Mouse (Mus musculus): ENCODE data around the gene Synj1. TPM values are rescaled to one million over a fixed set of nuclear protein-coding genes. Genes with fewer than 3 reads are reported as not detected.

Gene Synj1
- total RNA-seq, 2 experiments from 2014 or later: 28.7 to 48.6 TPM

GRCm38 (mm10) chr16:90955494-90955893 is 55.6 kb downstream of the Synj1 start:
- ATAC-seq (replicated peaks; ENCODE audit: low FRiP score, low TSS enrichment, poor library complexity, severe bottlenecking): no peak

DNA sequence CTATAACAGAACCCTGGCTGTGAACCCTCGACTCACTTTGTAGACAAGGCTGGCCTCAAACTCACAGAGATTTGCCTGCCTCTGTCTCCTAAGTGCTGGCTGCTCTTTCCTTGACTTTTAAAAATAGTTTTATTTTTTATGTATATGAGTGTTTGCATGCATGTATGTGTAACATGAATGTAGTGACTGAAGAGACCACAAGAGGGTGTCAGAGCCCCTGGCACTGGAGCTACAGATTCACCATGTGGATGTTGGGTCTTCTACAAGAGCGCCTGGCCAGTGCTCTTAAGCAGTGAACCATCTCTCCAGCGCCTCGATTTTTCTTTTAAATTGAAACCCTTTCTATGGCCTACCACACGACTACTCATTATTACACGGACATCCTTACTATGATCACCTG is 57.3 kb downstream of the Synj1 start:
- peak; percentile 74 for ATAC-seq (replicated peaks; ENCODE audit: low FRiP score, low TSS enrichment, poor library complexity, severe bottlenecking)

- no peak for ATAC-seq (replicated peaks; ENCODE audit: low FRiP score, low TSS enrichment, poor library complexity, severe bottlenecking)
These were observed 58.0 kb downstream of the Synj1 start for GRCm38 (mm10) chr16:90953147-90953546.

DNA sequence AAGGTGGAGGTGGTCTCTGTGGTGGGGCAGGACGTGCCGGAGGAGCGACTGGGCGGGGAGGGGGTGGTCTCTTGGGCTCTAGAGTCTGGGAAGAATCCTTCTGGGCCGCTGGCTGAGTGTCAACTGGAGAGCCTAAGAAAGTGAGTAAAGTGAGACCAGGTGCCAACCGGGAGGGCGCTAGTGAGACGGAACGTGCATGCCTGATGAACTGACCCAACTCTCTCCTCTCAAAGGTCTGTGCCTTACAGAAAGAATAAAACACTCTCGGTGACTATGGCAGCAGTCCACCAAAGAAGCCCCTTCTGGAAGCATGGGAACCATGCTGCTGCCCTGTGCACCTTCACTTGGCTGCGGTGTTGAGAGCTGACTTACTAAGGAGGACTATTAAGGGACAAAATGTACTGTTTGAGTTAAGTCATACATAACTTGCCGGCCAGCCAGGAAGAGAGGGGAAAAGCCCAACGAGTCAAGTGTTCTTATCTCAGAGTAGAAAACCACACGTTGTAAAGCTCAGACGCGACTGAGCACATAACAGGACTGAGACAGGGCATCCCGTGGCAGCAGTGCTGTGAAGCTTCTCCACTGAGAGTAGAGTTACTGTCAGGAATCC is 60.6 kb downstream of the Synj1 start:
- peak; percentile 58 for ATAC-seq (replicated peaks; ENCODE audit: low FRiP score, low TSS enrichment, poor library complexity, severe bottlenecking)

DNA sequence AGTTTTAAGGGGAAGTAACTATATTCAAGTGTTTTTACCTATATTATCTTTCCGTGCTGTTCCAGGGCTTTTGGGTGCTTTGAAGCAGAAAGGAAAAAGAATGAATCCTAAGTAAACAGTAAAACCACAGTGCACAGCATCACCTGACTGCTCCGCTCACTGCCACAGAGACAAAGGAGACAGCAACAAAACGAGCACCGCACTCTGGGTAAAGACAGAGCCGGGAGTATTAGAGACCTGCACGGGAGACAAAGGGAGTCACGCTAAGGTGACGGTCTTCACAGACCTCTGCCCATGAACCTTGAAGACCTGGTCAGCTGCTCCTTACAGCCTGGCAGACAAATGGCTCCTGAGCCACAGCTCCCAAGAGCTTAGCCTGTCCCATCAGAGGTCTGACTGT is 64.1 kb downstream of the Synj1 start:
- no peak for ATAC-seq (replicated peaks; ENCODE audit: low FRiP score, low TSS enrichment, poor library complexity, severe bottlenecking)

GRCm38 (mm10) chr16:90941246-90941645 is 69.9 kb downstream of the Synj1 start:
- ATAC-seq (replicated peaks; ENCODE audit: low FRiP score, low TSS enrichment, poor library complexity, severe bottlenecking): no peak

DNA sequence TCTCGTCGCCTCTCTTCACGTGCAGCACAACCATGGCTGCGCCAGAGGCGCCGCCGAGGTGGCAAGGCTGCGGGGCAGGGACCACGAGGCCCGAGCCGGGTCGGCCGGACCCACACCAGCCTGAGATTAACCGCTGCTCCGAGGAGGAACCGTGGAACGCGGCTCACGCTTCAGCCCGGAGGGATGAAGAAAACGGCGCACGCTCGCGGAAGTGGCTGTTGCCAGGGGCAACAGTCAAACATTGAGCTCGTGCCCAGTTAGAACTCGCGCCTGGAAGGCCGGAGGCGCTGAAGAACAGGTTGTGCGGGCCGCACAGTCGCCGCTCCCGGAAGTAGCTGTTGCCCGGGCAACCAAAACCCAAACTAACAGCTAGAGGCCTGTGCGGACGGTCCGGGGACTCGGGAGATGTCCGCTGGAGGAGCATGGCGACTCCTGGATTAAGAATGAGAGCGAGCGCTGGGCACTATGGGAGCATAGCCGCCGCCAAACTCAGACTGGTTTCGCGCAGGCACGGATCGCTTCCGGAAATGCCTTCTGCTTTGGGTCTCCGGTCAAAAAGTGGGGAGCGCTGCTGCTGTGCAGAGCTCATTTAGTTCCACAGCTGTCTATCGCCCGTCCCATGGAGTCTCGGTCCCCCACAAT is 76.3 kb downstream of the Synj1 start, which contains the start of gene Cfap298:
Gene Cfap298 (minus strand): TSS at position 428 of the 642 bp plus-strand sequence.
- peak; percentile 96 for ATAC-seq (replicated peaks; ENCODE audit: low FRiP score, low TSS enrichment, poor library complexity, severe bottlenecking)

DNA sequence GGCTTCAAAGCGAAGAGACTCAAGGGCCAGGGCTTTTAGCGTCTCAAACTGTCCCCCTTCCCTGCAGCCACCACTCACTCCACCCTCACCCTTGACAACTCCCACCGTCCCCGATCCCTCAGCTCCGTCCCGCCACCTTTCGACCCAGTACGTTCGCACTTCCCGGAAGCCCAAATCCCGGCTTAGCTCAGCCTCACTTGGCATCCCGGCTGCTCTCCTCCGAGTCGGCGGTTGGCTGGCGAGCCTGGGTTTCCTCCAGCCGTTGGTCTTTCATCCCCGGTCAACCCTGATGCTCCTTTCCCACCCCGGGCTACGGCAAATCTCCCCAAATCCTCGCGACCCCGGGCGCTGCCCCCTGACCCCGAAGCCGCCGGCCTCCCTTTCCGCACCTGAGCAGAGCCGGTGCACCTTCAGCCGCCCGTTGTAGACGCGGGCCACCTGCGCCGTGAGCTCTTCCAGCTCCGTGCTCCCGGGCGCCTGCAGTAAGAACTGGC is 76.9 kb downstream of the Synj1 start:
- peak; percentile 36; the same call in 1 of the 2 replicates for ATAC-seq (replicated peaks; ENCODE audit: low FRiP score, low TSS enrichment, poor library complexity, severe bottlenecking)

DNA sequence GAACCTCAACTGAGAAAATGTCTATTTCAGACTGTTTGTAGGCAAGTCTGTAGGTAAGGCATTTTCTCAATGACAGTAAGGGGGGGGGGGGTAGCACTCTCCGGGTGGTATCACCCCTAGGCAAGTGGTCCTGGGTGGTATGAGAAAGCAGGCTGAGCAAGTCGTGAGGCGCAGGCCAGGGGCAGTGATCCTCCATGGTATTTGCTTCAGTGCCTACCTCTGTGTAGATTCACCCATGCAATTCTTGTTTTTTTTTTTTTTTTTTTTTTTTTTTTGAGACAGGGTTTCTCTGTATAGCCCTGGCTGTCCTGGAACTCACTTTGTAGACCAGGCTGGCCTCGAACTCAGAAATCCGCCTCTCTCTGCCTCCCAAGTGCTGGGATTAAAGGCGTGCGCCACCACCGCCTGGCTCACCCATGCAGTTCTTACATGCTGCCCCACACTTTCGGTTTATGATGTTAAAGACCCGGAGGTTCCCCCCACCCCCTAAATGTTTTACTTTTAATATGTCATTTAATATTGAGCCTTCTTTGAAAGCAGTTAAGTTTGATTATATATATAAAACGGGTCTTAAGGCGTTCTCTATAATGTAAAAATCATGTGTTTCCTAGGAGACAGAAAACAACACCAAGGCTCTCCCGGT is 77.5 kb downstream of the Synj1 start:
- ATAC-seq (replicated peaks; ENCODE audit: low FRiP score, low TSS enrichment, poor library complexity, severe bottlenecking): no peak

DNA sequence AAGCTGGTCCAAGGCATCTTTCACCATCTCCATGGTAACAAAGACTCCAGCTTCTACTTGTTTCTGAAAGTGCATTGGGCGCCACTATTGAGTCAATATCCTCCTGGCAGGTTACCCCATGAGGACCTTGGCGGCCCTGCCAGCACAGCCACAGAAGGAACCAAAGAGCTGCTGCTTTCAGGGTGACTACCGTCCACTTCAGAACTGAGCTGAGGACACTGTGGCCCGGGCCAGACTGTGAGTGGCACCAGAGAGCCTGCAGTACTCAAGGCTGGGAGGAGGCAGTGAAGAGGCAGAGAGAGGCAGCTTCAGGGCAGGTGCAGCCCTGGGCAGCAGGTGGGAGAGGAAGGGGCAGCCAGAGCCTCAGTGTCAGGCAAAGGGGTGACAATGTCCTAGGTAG is 83.7 kb downstream of the Synj1 start:
- no peak for ATAC-seq (replicated peaks; ENCODE audit: low FRiP score, low TSS enrichment, poor library complexity, severe bottlenecking)

- peak; percentile 77 for ATAC-seq (replicated peaks; ENCODE audit: low FRiP score, low TSS enrichment, poor library complexity, severe bottlenecking)
These were observed 85.6 kb downstream of the Synj1 start for GRCm38 (mm10) chr16:90925461-90925860.

DNA sequence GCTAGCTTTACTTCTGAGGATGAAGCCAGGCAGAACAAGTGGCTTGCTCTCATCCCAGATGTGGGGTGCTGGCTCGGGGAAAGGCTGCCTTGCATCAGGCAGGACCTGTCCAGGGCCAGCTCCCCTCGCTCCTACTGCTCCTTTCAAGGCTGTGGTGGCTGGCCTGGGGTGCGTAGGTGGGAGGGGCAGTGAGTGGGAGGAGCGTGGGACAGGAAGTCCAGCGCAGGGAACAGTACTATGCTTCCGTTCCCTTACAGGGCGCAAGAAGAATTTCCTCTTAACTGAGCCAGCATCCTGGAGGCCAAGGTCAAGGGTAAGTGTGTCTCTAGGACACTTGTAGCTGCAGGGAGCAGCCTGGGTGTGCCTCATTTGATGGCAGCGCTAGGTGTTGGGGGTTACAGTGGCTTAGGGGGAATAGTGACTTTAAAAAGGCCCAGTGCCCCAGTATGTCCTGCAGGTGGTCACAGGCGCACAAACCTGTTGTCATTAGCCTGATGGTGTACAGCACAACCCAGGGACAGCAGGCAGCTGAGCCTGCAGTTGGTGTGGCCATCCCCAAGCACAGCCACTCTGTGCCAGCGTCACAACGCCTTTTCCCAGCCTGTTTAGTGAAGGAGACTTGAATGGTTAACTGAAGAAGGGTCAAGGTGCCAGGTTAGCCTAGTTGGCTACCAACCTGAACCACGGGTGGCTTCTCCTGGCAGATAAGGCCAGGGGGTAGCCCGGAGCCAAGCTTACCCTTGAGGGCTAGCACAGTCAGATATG is 86.3 kb downstream of the Synj1 start:
- ATAC-seq (replicated peaks; ENCODE audit: low FRiP score, low TSS enrichment, poor library complexity, severe bottlenecking): no peak

GRCm38 (mm10) chr16:90921471-90922159 is 89.5 kb downstream of the Synj1 start:
- ATAC-seq (replicated peaks; ENCODE audit: low FRiP score, low TSS enrichment, poor library complexity, severe bottlenecking): no peak

GRCm38 (mm10) chr16:90917156-90917555 is 94.0 kb downstream of the Synj1 start:
- no peak for ATAC-seq (replicated peaks; ENCODE audit: low FRiP score, low TSS enrichment, poor library complexity, severe bottlenecking)

GRCm38 (mm10) chr16:90916040-90916481 is 95.0 kb downstream of the Synj1 start:
- no peak for ATAC-seq (replicated peaks; ENCODE audit: low FRiP score, low TSS enrichment, poor library complexity, severe bottlenecking)

DNA sequence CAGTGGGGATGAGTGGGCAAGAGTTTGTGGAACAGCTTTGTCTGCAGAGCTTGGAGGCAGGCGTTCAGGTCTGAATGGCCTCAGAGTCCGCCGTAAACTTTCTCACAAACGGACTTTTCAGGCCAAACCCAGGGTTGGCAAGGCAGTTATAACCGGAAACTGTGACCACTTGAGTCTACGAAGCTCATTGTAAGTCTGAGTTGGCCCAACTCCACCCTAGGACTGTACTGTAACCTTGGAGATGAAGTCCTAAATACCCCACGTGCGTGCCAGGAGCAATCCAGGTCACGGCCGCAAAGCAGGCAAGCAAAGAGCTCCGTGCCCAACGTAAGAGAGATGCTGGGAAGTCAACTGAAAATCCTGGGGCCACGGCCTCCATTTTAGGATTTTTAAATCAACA is 99.3 kb downstream of the Synj1 start:
- no peak for ATAC-seq (replicated peaks; ENCODE audit: low FRiP score, low TSS enrichment, poor library complexity, severe bottlenecking)

DNA sequence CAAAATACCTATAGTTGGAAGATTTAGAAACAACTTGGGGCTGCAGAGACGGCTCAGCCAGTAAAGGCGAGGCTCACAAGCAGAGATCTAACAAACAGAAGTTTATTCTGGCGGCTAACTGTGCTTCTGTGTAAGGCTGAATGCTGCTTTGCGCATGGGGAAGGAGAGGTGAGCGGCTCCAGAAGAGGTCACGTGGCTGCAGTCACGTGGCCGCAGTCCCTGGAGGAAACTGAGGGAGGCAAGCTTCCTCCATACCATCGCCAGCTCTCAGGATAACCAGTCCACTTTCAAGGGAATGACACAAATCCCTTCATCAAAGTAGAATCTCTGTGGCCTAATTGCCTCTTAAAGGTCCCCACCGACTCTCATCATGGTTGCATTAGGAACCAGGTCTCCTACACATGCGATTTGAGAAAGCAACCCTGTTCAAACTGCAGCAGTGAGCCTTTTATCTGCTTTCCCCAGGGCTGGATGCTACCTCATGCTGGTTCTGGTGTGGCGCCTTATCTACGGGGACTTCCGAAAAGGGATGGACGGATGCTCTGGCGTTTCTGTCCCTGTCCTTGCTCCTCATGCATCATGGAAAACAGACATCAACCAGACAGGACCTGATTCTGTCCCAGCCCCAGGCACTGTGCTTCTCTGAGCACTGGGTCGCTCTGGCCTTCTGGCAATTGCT is 100.1 kb downstream of the Synj1 start:
- ATAC-seq (replicated peaks; ENCODE audit: low FRiP score, low TSS enrichment, poor library complexity, severe bottlenecking): no peak

- no peak for ATAC-seq (replicated peaks; ENCODE audit: low FRiP score, low TSS enrichment, poor library complexity, severe bottlenecking)
These were observed 103.9 kb downstream of the Synj1 start for GRCm38 (mm10) chr16:90907250-90907649.

- no peak for ATAC-seq (replicated peaks; ENCODE audit: low FRiP score, low TSS enrichment, poor library complexity, severe bottlenecking)
These were observed 107.8 kb downstream of the Synj1 start for GRCm38 (mm10) chr16:90903300-90903699.
